Mouse (Mus musculus) intestine, embryonic 15.5 days (tissue): ENCODE measurements around the gene Mrpl51. TPM values are rescaled to one million over a fixed set of nuclear protein-coding genes. Genes with fewer than 3 reads are reported as not detected.

Source experiments
- ATAC-seq: fragments of 200-750 bp; cut with Nextera tagmentation; 2 replicates; pipeline ENCODE4 v1.8.0; 2017; ENCODE audit warnings: moderate TSS enrichment, moderate library complexity
- H3K27ac ChIP-seq: fragments of 300-500 bp; sonication (generic); 2 replicates; pipeline ENCODE4 v1.5.1; 2015; ENCODE audit warnings: mild to moderate bottlenecking, inconsistent platforms
- H3K27me3 ChIP-seq: fragments of 300-500 bp; sonication (generic); replicated peaks from 2 replicates; pipeline ENCODE4 v1.6.1; 2015; ENCODE audit warnings: inconsistent platforms
- H3K36me3 ChIP-seq: fragments of 300-500 bp; sonication (generic); 2 replicates; pipeline ENCODE4 v1.6.1; 2015; ENCODE audit warnings: inconsistent platforms
- H3K4me1 ChIP-seq: fragments of 300-500 bp; sonication (generic); replicated peaks from 2 replicates; pipeline ENCODE4 v1.6.1; 2015; ENCODE audit warnings: inconsistent platforms
- H3K4me2 ChIP-seq: fragments of 300-500 bp; sonication (generic); replicated peaks from 2 replicates; pipeline ENCODE4 v1.6.1; 2015; ENCODE audit warnings: mild to moderate bottlenecking, inconsistent platforms
- H3K4me3 ChIP-seq: fragments of 300-500 bp; sonication (generic); replicated peaks from 2 replicates; pipeline ENCODE4 v1.5.1; 2015; ENCODE audit warnings: inconsistent platforms
- H3K9ac ChIP-seq: fragments of 300-500 bp; sonication (generic); 2 replicates; pipeline ENCODE4 v1.6.1; 2015; ENCODE audit warnings: inconsistent platforms
- H3K9me3 ChIP-seq: fragments of 300-500 bp; sonication (generic); 2 replicates; pipeline ENCODE4 v1.6.1; 2016; ENCODE audit warnings: inconsistent platforms
- WGBS: fragments of 180-500 bp; shearing (Covaris S2); methylation state at CpG from one replicate; pipeline ENCODE4 v1.1.7; 2015; 5-methylcytosine and 5-hydroxymethylcytosine counted together
- polyA plus RNA-seq: library from polyadenylated mRNA; unstranded; fragments of >200 nt; fragmentation: Nextera tagmentation; extraction: Ambion mirVana; gene quantifications from 2 replicates; pipeline ENCODE4 v1.2.1, GENCODE M21; 2015

Gene Mrpl51
- polyA plus RNA-seq, 1 experiment from 2014 or later, result 267 TPM

GRCm38 (mm10) chr6:125241566-125241965, 50.0 kb downstream of the Mrpl51 start:
- no peak overlapping the region for H3K4me3 ChIP-seq
- no peaks in the 10 kb centered on the region for H3K4me1 ChIP-seq
- no peak for ATAC-seq
- 80% methylated on average over 8 of the region's 8 CpGs for WGBS
- no peak overlapping the region for H3K27ac ChIP-seq
- no peaks in the 10 kb centered on the region for H3K27me3 ChIP-seq
- H3K4me2 ChIP-seq, result no peak overlapping the region
- H3K9ac ChIP-seq, result no peak overlapping the region
- no peaks in the 10 kb centered on the region for H3K36me3 ChIP-seq
- no peaks in the 10 kb centered on the region for H3K9me3 ChIP-seq

- no peak overlapping the region for H3K9ac ChIP-seq
- H3K36me3 ChIP-seq, result no peaks in the 10 kb centered on the region
- ATAC-seq, result no peak
- 24% methylated on average over 1 of the region's 1 CpGs for WGBS
- no peaks in the 10 kb centered on the region for H3K27me3 ChIP-seq
- H3K4me1 ChIP-seq, result no peaks in the 10 kb centered on the region
- no peak overlapping the region for H3K4me3 ChIP-seq
- no peak overlapping the region for H3K27ac ChIP-seq
- H3K9me3 ChIP-seq, result no peaks in the 10 kb centered on the region
- no peak overlapping the region for H3K4me2 ChIP-seq
These were observed 53.0 kb downstream of the Mrpl51 start for GRCm38 (mm10) chr6:125244551-125244950.

Other genes with a start within 250 kb of the Mrpl51 start
- gene Cops7a, start 226.3 kb upstream of the Mrpl51 start, polyA plus RNA-seq, result 159 and 170 TPM in 2 replicates
- 1.8 and 2.1 TPM in 2 replicates for gene Pianp, start 195.1 kb upstream of the Mrpl51 start, polyA plus RNA-seq
- 13.4 and 14.3 TPM in 2 replicates for gene Zfp384, start 182.7 kb upstream of the Mrpl51 start, polyA plus RNA-seq
- 96.2 and 103 TPM in 2 replicates for gene Ing4, start 152.0 kb upstream of the Mrpl51 start, polyA plus RNA-seq
- 8.5 and 9.3 TPM in 2 replicates for gene Acrbp, start 142.1 kb upstream of the Mrpl51 start, polyA plus RNA-seq
- gene Lpar5, start 123.9 kb upstream of the Mrpl51 start, polyA plus RNA-seq, result 5.8 and 6.1 TPM in 2 replicates
- 62.3 and 62.6 TPM in 2 replicates for gene Chd4, start 95.8 kb upstream of the Mrpl51 start, polyA plus RNA-seq
- gene Nop2, start 59.9 kb upstream of the Mrpl51 start, polyA plus RNA-seq, result 68.1 and 70.3 TPM in 2 replicates
- 6.9 and 7.2 TPM in 2 replicates for gene Iffo1, start 46.6 kb upstream of the Mrpl51 start, polyA plus RNA-seq
- 2,230 and 2,316 TPM in 2 replicates for gene Gapdh, start 25.3 kb upstream of the Mrpl51 start, polyA plus RNA-seq
- 83.3 and 96.9 TPM in 2 replicates for gene Ncapd2, start 100 bp upstream of the Mrpl51 start, polyA plus RNA-seq
- gene Vamp1, start 23.8 kb downstream of the Mrpl51 start, polyA plus RNA-seq, result 4.6 and 5.3 TPM in 2 replicates
- 8.7 and 10.7 TPM in 2 replicates for gene Tapbpl, start 40.1 kb downstream of the Mrpl51 start, polyA plus RNA-seq
- 1.4 and 1.6 TPM in 2 replicates for gene Cd27, start 45.2 kb downstream of the Mrpl51 start, polyA plus RNA-seq
- gene Tuba3a, start 94.2 kb downstream of the Mrpl51 start, polyA plus RNA-seq, result 0.14 TPM in 1 of 2 replicates, not detected in the other
- 78.6 and 83.8 TPM in 2 replicates for gene Ltbr, start 122.1 kb downstream of the Mrpl51 start, polyA plus RNA-seq
- gene Scnn1a, start 128.9 kb downstream of the Mrpl51 start, polyA plus RNA-seq, result 2.6 and 3.3 TPM in 2 replicates
- 69.1 and 71.4 TPM in 2 replicates for gene Tnfrsf1a, start 157.6 kb downstream of the Mrpl51 start, polyA plus RNA-seq
- 7.3 and 8.9 TPM in 2 replicates for gene Plekhg6, start 189.0 kb downstream of the Mrpl51 start, polyA plus RNA-seq